Mouse (Mus musculus): ENCODE results near the gene Olfr1128. TPM values are rescaled to one million over a fixed set of nuclear protein-coding genes. Genes with fewer than 3 reads are reported as not detected.

Olfr1128 gene
- not detected for total RNA-seq (2023)

DNA sequence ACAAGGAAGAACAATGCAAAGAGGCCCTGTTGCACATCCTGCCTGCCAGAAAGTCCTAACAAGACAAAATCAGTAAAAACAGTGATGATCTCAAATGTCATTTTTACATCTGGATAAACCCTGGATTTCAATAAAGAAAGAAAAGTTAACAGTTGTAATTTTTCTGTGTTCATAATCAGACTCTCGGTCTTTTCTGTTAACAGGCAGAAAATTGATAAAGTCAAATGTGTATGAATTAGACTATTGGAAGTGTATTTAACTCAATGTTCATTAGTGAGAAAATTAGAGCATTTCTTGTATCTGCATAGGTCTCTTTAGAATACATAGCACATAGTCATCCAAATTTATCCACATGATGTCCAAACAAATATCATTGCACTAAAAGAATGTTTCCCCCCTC, at the start of gene Olfr1128:
Gene Olfr1128, minus strand, starts transcription at position 101 of the 400 bp plus-strand sequence.

DNA sequence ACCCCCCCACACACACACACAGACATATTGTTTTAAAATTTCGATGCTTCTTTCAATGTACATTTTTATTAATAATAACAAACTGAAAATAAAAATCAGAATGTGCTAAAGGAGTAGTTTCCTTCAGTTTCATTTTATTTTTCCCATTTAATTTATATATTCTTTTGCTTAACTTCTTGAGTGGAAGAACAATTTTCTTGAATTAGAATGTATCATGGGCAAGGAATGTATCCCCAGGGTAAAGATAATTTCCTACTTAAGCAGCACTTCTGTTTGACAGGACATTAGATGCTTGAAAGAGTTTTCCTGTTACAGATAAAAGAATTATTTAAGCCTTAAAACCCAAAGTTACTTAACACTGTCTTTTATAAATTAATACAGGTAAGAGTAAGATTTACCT, 28.3 kb upstream of the Olfr1128 start, which contains the start of gene Olfr1129:
Gene Olfr1129, plus strand, starts transcription at position 301 of the 400 bp plus-strand sequence.

DNA sequence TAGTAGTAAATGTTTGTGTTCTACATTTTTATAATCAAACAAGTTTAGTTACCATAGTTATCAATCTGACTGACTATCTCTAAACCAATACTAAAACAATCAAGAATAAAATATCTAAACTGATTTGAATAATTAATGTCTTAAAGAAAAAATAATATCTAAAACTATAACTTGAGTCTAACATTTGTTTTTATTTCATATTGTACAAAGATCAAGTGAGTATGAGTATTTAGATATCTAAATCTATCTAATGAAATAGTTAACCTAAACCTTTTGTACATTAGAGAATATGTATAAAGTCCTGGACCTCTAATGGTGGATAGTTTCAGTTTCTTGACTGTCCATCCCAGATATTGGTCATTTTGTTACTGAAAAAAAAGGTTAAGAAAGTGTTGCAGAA, 13.8 kb downstream of the Olfr1128 start, which contains the start of gene Olfr153:
Gene Olfr153, plus strand, starts transcription at position 301 of the 400 bp plus-strand sequence.

GRCm38 (mm10) chr2:87506265-87506664, 39.1 kb downstream of the Olfr1128 start, which contains the start of gene Pramel6:
Gene Pramel6 (plus strand): TSS chr2:87506565.

GRCm38 (mm10) chr2:87496993-87497392, 48.3 kb downstream of the Olfr1128 start, which contains the start of gene Pramel7:
Gene Pramel7 (minus strand): TSS chr2:87497093.

Other genes starting within 250 kb of the Olfr1128 start
- gene Olfr1118, start 238.0 kb downstream of the Olfr1128 start, total RNA-seq (2023), result not detected
- gene Olfr1120, start 190.7 kb downstream of the Olfr1128 start, total RNA-seq (2023), result not detected
- gene Olfr1121, start 175.6 kb downstream of the Olfr1128 start, total RNA-seq (2023), result not detected
- not detected for gene Olfr1122, start 159.7 kb downstream of the Olfr1128 start, total RNA-seq (2023)
- gene Olfr1123, start 128.9 kb downstream of the Olfr1128 start, total RNA-seq (2023), result not detected
- gene Olfr1124, start 115.3 kb downstream of the Olfr1128 start, total RNA-seq (2023), result not detected
- not detected for gene Olfr1126, start 91.6 kb downstream of the Olfr1128 start, total RNA-seq (2023)
- not detected for gene Pramel7, start 48.4 kb downstream of the Olfr1128 start, total RNA-seq (2023)
- not detected for gene Pramel6, start 39.0 kb downstream of the Olfr1128 start, total RNA-seq (2023)
- gene Olfr153, start 13.7 kb downstream of the Olfr1128 start, total RNA-seq (2023), result not detected
- gene Olfr1129, start 28.4 kb upstream of the Olfr1128 start, total RNA-seq (2023), result not detected
- gene Olfr1130, start 60.7 kb upstream of the Olfr1128 start, total RNA-seq (2023), result not detected
- not detected for gene Olfr1131, start 81.6 kb upstream of the Olfr1128 start, total RNA-seq (2023)
- not detected for gene Olfr1132, start 92.0 kb upstream of the Olfr1128 start, total RNA-seq (2023)
- gene Olfr1133, start 101.8 kb upstream of the Olfr1128 start, total RNA-seq (2023), result not detected
- not detected for gene Olfr1134, start 112.9 kb upstream of the Olfr1128 start, total RNA-seq (2023)
- gene Olfr1135, start 128.1 kb upstream of the Olfr1128 start, total RNA-seq (2023), result not detected
- not detected for gene Olfr1136, start 148.4 kb upstream of the Olfr1128 start, total RNA-seq (2023)
- gene Olfr1137, start 167.6 kb upstream of the Olfr1128 start, total RNA-seq (2023), result not detected
- gene Olfr1138, start 194.4 kb upstream of the Olfr1128 start, total RNA-seq (2023), result not detected
- not detected for gene Olfr1140, start 198.2 kb upstream of the Olfr1128 start, total RNA-seq (2023)
- not detected for gene Olfr1141, start 208.4 kb upstream of the Olfr1128 start, total RNA-seq (2023)
- not detected for gene Olfr152, start 233.9 kb upstream of the Olfr1128 start, total RNA-seq (2023)

Data from CD8-positive naive resting alpha-beta T cell, adult 57 days (primary cell).